Mouse (Mus musculus) ES-E14 (cell line): ENCODE measurements around the gene Ap1s3. TPM values are rescaled to one million over a fixed set of nuclear protein-coding genes. Genes with fewer than 3 reads are reported as not detected.

Experiments used
- DNase-seq: peaks from one replicate; pipeline ENCODE4 v3.0.0-alpha.2; 2013; ENCODE audit warnings: low read depth, low spot score
- H3K27ac ChIP-seq: 2 replicates; pipeline ENCODE4 v1.5.1; 2012; ENCODE audit warnings: low read depth, mild to moderate bottlenecking, low read length, moderate library complexity, mixed read lengths; ENCODE audit not compliant: poor library complexity, insufficient read depth, severe bottlenecking
- H3K36me3 ChIP-seq: 2 replicates; pipeline ENCODE4 v1.6.1; 2012; ENCODE audit warnings: mild to moderate bottlenecking, low read length, moderate library complexity, mixed read lengths; ENCODE audit not compliant: control insufficient read depth, poor library complexity, insufficient read depth, severe bottlenecking
- H3K4me1 ChIP-seq, 2 experiments: fragments of 150-350 bp in 1 of 2; sonication (generic) in 1 of 2; 2 replicates each; pipeline ENCODE4 v1.6.1; 2012; ENCODE audit warnings: low read length in 2 of 2, mild to moderate bottlenecking in 1 of 2, mixed read lengths in 1 of 2; ENCODE audit not compliant: control insufficient read depth in 2 of 2, insufficient read depth in 2 of 2, poor library complexity in 1 of 2
- H3K4me3 ChIP-seq, 2 experiments: fragments of 150-350 bp in 1 of 2; sonication (generic) in 1 of 2; 2 replicates each; pipeline ENCODE4 v1.5.1; 2012; ENCODE audit warnings: low read length in 2 of 2, low read depth in 1 of 2, mild to moderate bottlenecking in 1 of 2, mixed read lengths in 1 of 2; ENCODE audit not compliant: insufficient read depth in 1 of 2, poor library complexity in 1 of 2, severe bottlenecking in 1 of 2
- H3K9ac ChIP-seq: 2 replicates; pipeline ENCODE4 v1.6.1; 2012; ENCODE audit warnings: low read depth, mild to moderate bottlenecking, low read length, mixed read lengths; ENCODE audit not compliant: poor library complexity, insufficient read depth, severe bottlenecking
- H3K9me3 ChIP-seq: fragments of 150-350 bp; sonication (generic); 2 replicates; pipeline ENCODE4 v1.6.1; 2012; ENCODE audit warnings: low read depth, mild to moderate bottlenecking, low read length; ENCODE audit not compliant: control insufficient read depth, insufficient read depth
- CHD2 ChIP-seq: IDR thresholded peaks from 2 replicates; pipeline ENCODE4 v1.6.1; 2014; ENCODE audit warnings: mild to moderate bottlenecking, low read depth, low read length, inconsistent platforms
- HCFC1 ChIP-seq: IDR thresholded peaks from 2 replicates; pipeline ENCODE4 v1.6.1; 2012; ENCODE audit warnings: low read length, inconsistent platforms, borderline replicate concordance; ENCODE audit not compliant: insufficient read depth
- MAFK ChIP-seq: IDR thresholded peaks from 2 replicates; pipeline ENCODE4 v1.6.1; 2014; ENCODE audit warnings: mild to moderate bottlenecking, low read depth, low read length, inconsistent platforms; ENCODE audit not compliant: insufficient read depth
- ZC3H11A ChIP-seq: IDR thresholded peaks from 2 replicates; pipeline ENCODE4 v1.6.1; 2012; ENCODE audit warnings: low read depth, mild to moderate bottlenecking, inconsistent platforms, low read length, borderline replicate concordance
- ZNF384 ChIP-seq: IDR thresholded peaks from 2 replicates; pipeline ENCODE4 v1.6.1; 2012; ENCODE audit warnings: low read depth, low read length, inconsistent platforms
- in situ Hi-C, 2 experiments: fragments of 600-800 bp; cut with MboI; formaldehyde crosslinking; loops; one replicate each; pipeline ENCODE4 v1.15.1; 2025; ENCODE audit warnings: low sequenced_read_pairs in 2 of 2, inconsistent platforms in 1 of 2; ENCODE audit not compliant: unreplicated experiment in 2 of 2
- total RNA-seq: library from RNA; depleted of rRNA; stranded (reverse); fragments of 300-350 nt; gene quantifications from 2 replicates; pipeline ENCODE4 v1.2.3, GENCODE M21; 2012

Ap1s3 gene
- total RNA-seq, 1 experiment: 4.7 TPM

DNA sequence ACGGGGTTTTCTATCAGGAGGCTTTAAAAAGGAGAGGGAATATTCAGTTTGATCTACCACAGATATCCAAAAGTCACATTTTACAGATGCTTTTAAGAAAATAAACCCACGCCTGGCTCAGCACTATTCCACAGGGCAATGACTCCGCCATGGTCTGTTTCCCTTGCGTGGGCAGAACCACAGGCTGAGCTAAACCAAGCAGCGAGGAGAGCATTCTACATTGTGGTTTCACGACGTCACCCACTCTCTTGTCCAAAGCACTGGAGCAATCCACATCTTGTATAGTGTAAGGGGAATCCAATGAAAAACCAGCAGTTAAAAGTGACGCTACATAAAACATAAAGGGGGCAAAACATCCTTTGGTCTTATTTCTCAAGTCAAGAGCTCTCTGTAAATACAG, 31.7 kb upstream of the Ap1s3 start:
- in situ Hi-C loops: no loop called here
- no peaks in the 10 kb centered on the region for H3K9me3 ChIP-seq

DNA sequence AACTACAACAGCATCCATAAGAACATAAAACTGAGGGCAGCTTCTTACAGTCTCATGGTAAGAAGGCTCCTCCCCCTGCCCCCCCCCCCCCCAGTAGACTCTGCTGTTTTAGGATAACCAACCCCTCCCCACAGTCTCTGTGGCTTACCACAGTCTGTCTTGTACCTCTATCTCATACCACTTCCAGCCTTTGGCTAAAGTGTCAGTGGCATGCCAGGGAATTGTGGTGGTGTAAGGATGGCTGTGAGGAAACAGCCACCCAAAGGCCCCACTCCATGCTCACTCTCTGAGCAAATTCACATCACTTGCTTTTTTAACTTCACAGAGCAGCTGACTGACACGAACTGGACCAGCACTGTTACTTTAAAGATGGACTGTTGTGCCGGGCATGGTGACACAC, 26.7 kb upstream of the Ap1s3 start:
- no peak overlapping the region for H3K9ac ChIP-seq
- no peaks in the 10 kb centered on the region for H3K4me1 ChIP-seq
- H3K36me3 ChIP-seq: no peaks in the 10 kb centered on the region; the same call in 1 of the 2 replicates
- no peak overlapping the region for H3K4me3 ChIP-seq
- in situ Hi-C loops: loop anchor here in 1 of 2 experiments (25.0 kb wide), 1 partner anchor 961 kb away; no protein-coding TSS in a partner anchor
- no peak overlapping the region for H3K27ac ChIP-seq
- H3K9me3 ChIP-seq: no peaks in the 10 kb centered on the region
- TF ChIP-seq ZNF384 (no peak), CHD2 (no peak), ZC3H11A (no peak), MAFK (no peak), HCFC1 (no peak)
- DNase-seq: no peak

More for the DNA sequence above, 31.7 kb upstream of the Ap1s3 start:
- no peaks in the 10 kb centered on the region for H3K4me1 ChIP-seq
- TF ChIP-seq HCFC1 (no peak), ZNF384 (no peak), ZC3H11A (no peak), MAFK (no peak), CHD2 (no peak)
- H3K36me3 ChIP-seq: peaks cover 4% of the 10 kb centered on the region
- H3K27ac ChIP-seq: no peak overlapping the region
- H3K9ac ChIP-seq: no peak overlapping the region
- no peak overlapping the region for H3K4me3 ChIP-seq
- DNase-seq: no peak

DNA sequence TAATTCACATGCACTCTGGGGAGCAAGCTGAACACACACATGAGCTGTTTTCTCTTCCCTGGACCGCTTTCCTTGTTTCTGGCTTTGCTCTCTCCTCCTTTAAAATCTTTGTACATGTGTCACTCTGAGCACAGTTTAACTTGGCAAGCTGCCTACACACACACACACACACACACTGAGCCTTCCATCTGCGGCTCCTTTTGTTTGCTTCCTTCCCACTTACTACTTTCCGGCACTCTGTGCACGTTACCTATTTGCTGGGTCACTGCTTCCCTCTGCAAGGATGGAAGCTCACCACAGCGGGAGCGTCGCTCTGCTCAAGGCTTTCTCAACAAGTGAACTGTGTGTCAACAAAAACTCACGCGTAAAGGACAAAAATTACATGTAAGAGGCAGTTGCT, 25.6 kb upstream of the Ap1s3 start:
- no peak overlapping the region for H3K27ac ChIP-seq
- H3K9ac ChIP-seq: no peak overlapping the region
- no peaks in the 10 kb centered on the region for H3K9me3 ChIP-seq
- DNase-seq: no peak
- TF ChIP-seq MAFK (no peak), ZC3H11A (no peak), HCFC1 (no peak), CHD2 (no peak)
- H3K36me3 ChIP-seq: no peaks in the 10 kb centered on the region; the same call in 1 of the 2 replicates
- in situ Hi-C loops: loop anchor here in 1 of 2 experiments (25.0 kb wide), 1 partner anchor 960 kb away; no protein-coding TSS in a partner anchor
- H3K4me1 ChIP-seq: no peaks in the 10 kb centered on the region
- H3K4me3 ChIP-seq: no peak overlapping the region

DNA sequence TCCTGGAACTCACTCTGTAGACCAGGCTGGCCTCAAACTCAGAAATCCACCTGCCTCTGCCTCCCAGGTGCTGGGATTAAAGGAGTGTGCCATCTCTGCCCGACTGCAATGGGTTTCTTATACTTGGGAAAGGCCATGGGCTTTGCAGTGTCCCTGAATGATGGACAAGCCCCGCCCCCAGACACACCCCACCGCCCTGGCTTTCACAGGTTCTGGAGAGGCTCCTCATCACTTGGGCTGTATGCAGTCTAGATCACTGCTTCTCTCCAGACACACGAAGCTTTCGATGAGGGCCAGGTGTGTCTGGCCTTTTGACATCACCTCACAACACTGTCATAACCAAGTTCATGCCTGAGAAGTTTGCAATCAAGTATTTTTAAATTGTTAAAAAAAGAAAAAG, 25.2 kb upstream of the Ap1s3 start:
- DNase-seq: no peak
- H3K36me3 ChIP-seq: no peaks in the 10 kb centered on the region; the same call in 1 of the 2 replicates
- no peak overlapping the region for H3K4me3 ChIP-seq
- in situ Hi-C loops: loop anchor here in 1 of 2 experiments (25.0 kb wide), 1 partner anchor 960 kb away; no protein-coding TSS in a partner anchor
- H3K9me3 ChIP-seq: no peaks in the 10 kb centered on the region
- H3K27ac ChIP-seq: no peak overlapping the region
- no peaks in the 10 kb centered on the region for H3K4me1 ChIP-seq
- TF ChIP-seq MAFK (no peak), CHD2 (no peak), ZNF384 (no peak), HCFC1 (no peak), ZC3H11A (no peak)
- no peak overlapping the region for H3K9ac ChIP-seq
